ENCODE assay signal across 12 mouse cellular contexts in the genomic region with DNA sequence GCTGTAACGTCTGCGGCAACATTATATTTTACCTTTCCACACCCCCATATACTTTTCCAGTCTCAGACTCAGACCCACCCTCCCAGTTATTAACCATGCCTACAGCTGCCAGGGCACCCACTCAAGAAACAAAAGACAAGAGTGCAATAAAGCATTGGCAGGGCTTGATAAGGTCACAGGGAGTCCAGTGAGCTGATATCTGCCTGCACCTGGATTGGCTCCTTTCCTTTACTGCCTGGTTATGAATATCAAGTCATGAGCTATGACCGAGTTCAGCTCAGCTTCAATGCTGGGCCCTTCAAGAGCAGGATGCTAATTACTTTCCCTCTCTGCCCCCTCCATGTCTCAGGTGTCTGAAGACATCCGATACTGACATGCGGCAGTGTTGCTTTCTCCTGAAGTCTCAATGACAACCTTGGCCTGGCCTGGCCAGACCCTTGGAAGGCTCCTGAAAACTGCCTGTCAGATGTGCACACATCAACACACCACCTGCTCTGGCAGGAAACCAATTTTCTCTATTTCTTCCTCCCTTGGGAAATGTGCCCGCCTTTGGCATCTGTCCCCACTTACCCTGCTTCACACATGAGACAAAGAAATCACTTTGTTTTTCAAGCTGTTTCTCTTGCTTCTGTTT.
A peak's percentile ranks its signal among the peaks of the same experiment; 100 is the strongest.
DNase-seq lines count a peak whose midpoint lies in the region; ATAC-seq lines count a peak whose summit lies in the region.
"Had no signal": no experiment of that assay in that cellular context is flagged by ENCODE, and none has a peak within 500 bp of the region (broad histone marks: within the 10 kb centered on the region; RNA-seq: fewer than 3 reads in every experiment).

No protein-coding gene starts in this region.

- H3K4me1 ChIP-seq in hindbrain, embryonic 15.5 days (replicated peaks): no peaks in the 10 kb centered on the region; the same call in 1 of the 2 replicates
- H3K4me1 ChIP-seq in hindbrain, embryonic 12.5 days: peaks cover 6% of the 10 kb centered on the region; the same call in 1 of the 2 replicates
- H3K4me1 ChIP-seq in intestine, embryonic 16.5 days (ENCODE audit: control insufficient read depth, insufficient read depth, low read length): 0 out of 2 replicates have a peak, but pooled peaks cover 9% of the 10 kb centered on the region

- peak; percentile 55 for DNase-seq in cerebellum, adult 11-12 months
- no peak for DNase-seq in cerebellum, adult 11 months
- DNase-seq in cerebellum, adult 9-11 months: peak; percentile 57
- DNase-seq in ovary, adult 18-20 months (ENCODE audit: low spot score): no peak
- DNase-seq: liver; lung, postnatal 4 days; right cerebral cortex, adult 18-20 months; thymus, adult 2 months had no signal

- WGBS in hindbrain, embryonic 15.5 days: 74% methylated on average over 6 of the region's 6 CpGs
- 78% methylated on average over 6 of the region's 6 CpGs for WGBS in hindbrain, embryonic 12.5 days
- WGBS in intestine, embryonic 16.5 days: 63% methylated on average over 6 of the region's 6 CpGs

- no peaks in the 10 kb centered on the region for H3K27me3 ChIP-seq in hindbrain, embryonic 15.5 days
- H3K27me3 ChIP-seq in hindbrain, embryonic 12.5 days: no peaks in the 10 kb centered on the region
- H3K27me3 ChIP-seq in intestine, embryonic 16.5 days (replicated peaks; ENCODE audit: control insufficient read depth, insufficient read depth, low read length): no peaks in the 10 kb centered on the region

- no peaks in the 10 kb centered on the region for H3K9me3 ChIP-seq in hindbrain, embryonic 15.5 days
- no peaks in the 10 kb centered on the region for H3K9me3 ChIP-seq in hindbrain, embryonic 12.5 days (replicated peaks)
- no peaks in the 10 kb centered on the region for H3K9me3 ChIP-seq in intestine, embryonic 16.5 days (ENCODE audit: control insufficient read depth, low read length)

- H3K27ac ChIP-seq in hindbrain, embryonic 15.5 days (replicated peaks): no peak overlapping the region
- H3K27ac ChIP-seq in hindbrain, embryonic 12.5 days: no peak overlapping the region
- H3K27ac ChIP-seq in intestine, embryonic 16.5 days (ENCODE audit: low read length): no peak overlapping the region

- H3K4me3 ChIP-seq in hindbrain, embryonic 15.5 days: no peak overlapping the region
- H3K4me3 ChIP-seq in hindbrain, embryonic 12.5 days: no peak overlapping the region
- no peak overlapping the region for H3K4me3 ChIP-seq in intestine, embryonic 16.5 days (ENCODE audit: low read length)

- no peak overlapping the region for H3K9ac ChIP-seq in hindbrain, embryonic 15.5 days
- no peak overlapping the region for H3K9ac ChIP-seq in hindbrain, embryonic 12.5 days
- H3K9ac ChIP-seq in intestine, embryonic 16.5 days (ENCODE audit: low read depth, low read length): no peak overlapping the region

- no peaks in the 10 kb centered on the region for H3K36me3 ChIP-seq in hindbrain, embryonic 15.5 days
- H3K36me3 ChIP-seq in hindbrain, embryonic 12.5 days: no peaks in the 10 kb centered on the region
- no peaks in the 10 kb centered on the region for H3K36me3 ChIP-seq in intestine, embryonic 16.5 days (ENCODE audit: control insufficient read depth, insufficient read depth, low read length)

- peak; percentile 45; the same call in 1 of the 2 replicates for ATAC-seq in hindbrain, embryonic 15.5 days (ENCODE audit: low FRiP score, low read depth)
- ATAC-seq in hindbrain, embryonic 12.5 days (ENCODE audit: low FRiP score): no peak
- ATAC-seq in intestine, embryonic 16.5 days: peak; percentile 91
- no peak for ATAC-seq in monocyte, adult 5-6 weeks (replicated peaks; ENCODE audit: insufficient number of reproducible peaks, low FRiP score, low TSS enrichment, poor library complexity, severe bottlenecking)

- no peak overlapping the region for H3K4me2 ChIP-seq in hindbrain, embryonic 15.5 days
- H3K4me2 ChIP-seq in hindbrain, embryonic 12.5 days (replicated peaks): no peak overlapping the region
- no peak overlapping the region for H3K4me2 ChIP-seq in intestine, embryonic 16.5 days (ENCODE audit: low read depth, low read length)

Comparison
In these comparisons a context has a peak if more than half of its experiments do, and no peak if none do; other contexts are left out.
1. DNase-seq: peak in cerebellum, adult 11-12 months (single experiment) and cerebellum, adult 9-11 months (single experiment); none in cerebellum, adult 11 months (single experiment) and ovary, adult 18-20 months (single experiment).
2. ATAC-seq: peak in hindbrain, embryonic 15.5 days (single experiment) and intestine, embryonic 16.5 days (single experiment); none in hindbrain, embryonic 12.5 days (single experiment) and monocyte, adult 5-6 weeks (single experiment).